Mouse (Mus musculus) midbrain, embryonic 15.5 days (tissue): Measurements from ENCODE around the gene Greb1. TPM values are rescaled to one million over a fixed set of nuclear protein-coding genes. Genes with fewer than 3 reads are reported as not detected.

Experiments
- ATAC-seq: fragments of 200-750 bp; cut with Nextera tagmentation; replicated peaks from 2 replicates; pipeline ENCODE4 v1.8.0; 2017; ENCODE audit warnings: moderate TSS enrichment
- H3K27ac ChIP-seq: fragments of 300-500 bp; sonication (generic); 2 replicates; pipeline ENCODE4 v1.5.1; 2015; ENCODE audit warnings: mild to moderate bottlenecking, inconsistent platforms
- H3K27me3 ChIP-seq: fragments of 300-500 bp; sonication (generic); replicated peaks from 2 replicates; pipeline ENCODE4 v1.6.1; 2015; ENCODE audit warnings: inconsistent platforms
- H3K36me3 ChIP-seq: fragments of 300-500 bp; sonication (generic); replicated peaks from 2 replicates; pipeline ENCODE4 v1.6.1; 2015; ENCODE audit warnings: inconsistent platforms
- H3K4me1 ChIP-seq: fragments of 300-500 bp; sonication (generic); 2 replicates; pipeline ENCODE4 v1.6.1; 2015; ENCODE audit warnings: inconsistent platforms
- H3K4me2 ChIP-seq: fragments of 300-500 bp; sonication (generic); 2 replicates; pipeline ENCODE4 v1.6.1; 2015; ENCODE audit warnings: inconsistent platforms, mild to moderate bottlenecking, moderate library complexity
- H3K4me3 ChIP-seq: fragments of 300-500 bp; sonication (generic); 2 replicates; pipeline ENCODE4 v1.5.1; 2015; ENCODE audit warnings: mild to moderate bottlenecking, inconsistent platforms
- H3K9ac ChIP-seq: fragments of 300-500 bp; sonication (generic); 2 replicates; pipeline ENCODE4 v1.6.1; 2015; ENCODE audit warnings: mild to moderate bottlenecking, inconsistent platforms
- H3K9me3 ChIP-seq: fragments of 300-500 bp; sonication (generic); 2 replicates; pipeline ENCODE4 v1.6.1; 2016; ENCODE audit warnings: inconsistent platforms
- WGBS: fragments of 180-500 bp; shearing (Covaris S2); methylation state at CpG from one replicate; pipeline ENCODE4 v1.1.7; 2015; ENCODE audit warnings: mixed read lengths; 5-methylcytosine and 5-hydroxymethylcytosine counted together
- polyA plus RNA-seq: library from polyadenylated mRNA; unstranded; fragments of >200 nt; fragmentation: Nextera tagmentation; extraction: Ambion mirVana; gene quantifications from 2 replicates; pipeline ENCODE4 v1.2.1, GENCODE M21; 2015

Greb1 gene
- polyA plus RNA-seq, 1 experiment from 2014 or later: 1.4 TPM

DNA sequence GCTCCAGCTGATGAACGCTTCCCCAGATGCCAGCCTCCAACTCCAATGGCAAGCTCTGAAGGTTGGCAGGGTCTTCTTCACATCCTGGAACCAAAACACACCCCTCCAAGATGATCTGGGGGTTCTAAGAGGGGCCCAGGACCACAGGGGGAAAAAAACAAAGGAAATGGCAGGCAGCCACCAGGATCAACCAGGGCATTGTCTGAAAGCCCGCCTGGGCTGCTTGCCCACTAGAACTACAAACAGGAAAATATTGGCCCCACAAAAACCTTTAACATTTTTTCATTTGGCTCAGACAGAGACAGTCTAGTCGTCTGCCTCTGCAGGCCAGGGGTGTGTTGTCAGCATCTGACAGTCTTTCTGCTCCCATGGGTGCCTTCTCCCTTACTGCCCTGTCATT, 25.3 kb downstream of the Greb1 start:
- no peak overlapping the region for H3K4me2 ChIP-seq
- no peak overlapping the region for H3K4me3 ChIP-seq
- H3K27me3 ChIP-seq: no peaks in the 10 kb centered on the region
- no peak overlapping the region for H3K27ac ChIP-seq
- ATAC-seq: no peak
- H3K9ac ChIP-seq: no peak overlapping the region
- H3K36me3 ChIP-seq: no peaks in the 10 kb centered on the region
- WGBS: 78% methylated on average over 3 of the region's 3 CpGs
- no peaks in the 10 kb centered on the region for H3K4me1 ChIP-seq
- H3K9me3 ChIP-seq: no peaks in the 10 kb centered on the region

GRCm38 (mm10) chr12:16774605-16775004, 26.1 kb downstream of the Greb1 start:
- no peak for ATAC-seq
- H3K4me1 ChIP-seq: no peaks in the 10 kb centered on the region
- WGBS: 94% methylated on average over 4 of the region's 4 CpGs

GRCm38 (mm10) chr12:16769601-16770165, 31.0 kb downstream of the Greb1 start:
- WGBS: 94% methylated on average over 6 of the region's 6 CpGs
- ATAC-seq: no peak

More at GRCm38 (mm10) chr12:16774605-16775004, 26.1 kb downstream of the Greb1 start:
- H3K9me3 ChIP-seq: no peaks in the 10 kb centered on the region
- H3K9ac ChIP-seq: no peak overlapping the region
- H3K4me3 ChIP-seq: no peak overlapping the region
- H3K4me2 ChIP-seq: no peak overlapping the region
- no peaks in the 10 kb centered on the region for H3K36me3 ChIP-seq
- no peak overlapping the region for H3K27ac ChIP-seq
- no peaks in the 10 kb centered on the region for H3K27me3 ChIP-seq

DNA sequence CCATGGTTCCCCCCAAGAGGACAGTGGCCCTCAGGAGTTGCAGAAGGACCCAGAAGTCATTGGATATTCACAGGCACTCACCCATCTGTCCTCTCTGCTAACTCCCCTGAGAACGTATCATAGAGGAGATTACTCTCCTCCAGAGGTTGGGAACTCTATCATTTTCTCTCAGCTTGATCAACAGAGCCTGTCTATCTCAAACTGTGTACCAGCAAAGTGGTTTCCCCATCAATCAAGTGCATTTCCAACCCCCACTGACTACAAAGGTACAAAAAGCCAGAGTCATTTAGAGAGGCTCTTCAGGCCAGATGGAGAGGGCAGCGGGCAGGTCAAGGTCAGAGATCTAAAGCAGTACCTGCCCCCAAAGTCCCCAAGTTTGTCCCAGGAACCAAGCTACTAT, 32.0 kb downstream of the Greb1 start:
- ATAC-seq: no peak
- no peak overlapping the region for H3K4me2 ChIP-seq
- no peak overlapping the region for H3K27ac ChIP-seq
- H3K9ac ChIP-seq: no peak overlapping the region
- no peaks in the 10 kb centered on the region for H3K27me3 ChIP-seq
- no peaks in the 10 kb centered on the region for H3K4me1 ChIP-seq
- no peaks in the 10 kb centered on the region for H3K9me3 ChIP-seq
- WGBS: 75% methylated on average over 2 of the region's 2 CpGs
- no peak overlapping the region for H3K4me3 ChIP-seq
- H3K36me3 ChIP-seq: no peaks in the 10 kb centered on the region

More at GRCm38 (mm10) chr12:16769601-16770165, 31.0 kb downstream of the Greb1 start:
- no peaks in the 10 kb centered on the region for H3K9me3 ChIP-seq
- no peaks in the 10 kb centered on the region for H3K36me3 ChIP-seq
- H3K4me3 ChIP-seq: no peak overlapping the region
- no peak overlapping the region for H3K27ac ChIP-seq
- no peak overlapping the region for H3K9ac ChIP-seq
- no peaks in the 10 kb centered on the region for H3K27me3 ChIP-seq
- no peaks in the 10 kb centered on the region for H3K4me1 ChIP-seq
- no peak overlapping the region for H3K4me2 ChIP-seq

- Histone ChIP-seq H3K9me3 (no peaks in the 10 kb centered on the region), H3K27ac (no peak overlapping the region), H3K27me3 (no peaks in the 10 kb centered on the region), H3K9ac (no peak overlapping the region), H3K4me2 (no peak overlapping the region), H3K4me3 (no peak overlapping the region), H3K4me1 (no peaks in the 10 kb centered on the region), H3K36me3 (no peaks in the 10 kb centered on the region)
- no peak for ATAC-seq
- 86% methylated on average over 3 of the region's 3 CpGs for WGBS
These were observed 32.4 kb downstream of the Greb1 start for GRCm38 (mm10) chr12:16768251-16768650.

DNA sequence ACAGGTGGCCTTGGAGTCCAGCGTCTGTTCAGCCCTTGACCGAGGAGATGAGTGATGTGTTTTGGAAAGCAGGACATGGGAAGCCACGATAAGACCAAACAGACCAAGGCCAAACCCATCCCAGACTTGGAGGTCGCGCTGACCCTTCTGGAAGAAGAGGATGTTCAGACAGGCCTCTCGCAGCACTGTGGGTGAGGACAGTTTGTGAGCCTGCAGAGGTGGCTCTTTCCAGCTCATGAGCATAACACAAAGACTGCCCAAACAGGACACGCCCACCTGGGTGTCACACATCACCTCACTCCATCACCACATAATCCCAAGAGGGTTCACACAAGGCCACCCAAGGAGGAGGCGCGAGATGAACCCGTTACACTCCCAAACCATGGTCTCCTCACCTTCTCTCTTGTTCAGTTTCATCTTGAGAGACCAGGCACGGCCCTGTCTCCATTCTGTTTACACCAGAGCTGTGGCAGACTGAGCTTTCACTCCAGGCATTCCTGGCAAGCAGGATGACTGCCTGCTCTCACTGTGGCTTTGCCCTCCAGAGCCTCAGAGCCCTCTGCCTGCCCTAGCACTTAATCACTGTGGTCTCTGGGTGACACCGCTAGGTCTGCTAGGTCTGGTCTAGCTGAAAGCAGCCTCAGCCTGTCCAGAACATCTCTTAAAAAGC, 35.8 kb downstream of the Greb1 start:
- Histone ChIP-seq H3K4me2 (no peak overlapping the region), H3K4me1 (no peaks in the 10 kb centered on the region), H3K9me3 (no peaks in the 10 kb centered on the region), H3K36me3 (no peaks in the 10 kb centered on the region), H3K27ac (no peak overlapping the region), H3K9ac (no peak overlapping the region), H3K4me3 (no peak overlapping the region), H3K27me3 (no peaks in the 10 kb centered on the region)
- WGBS: 78% methylated on average over 12 of the region's 12 CpGs
- no peak for ATAC-seq

- H3K27me3 ChIP-seq: no peaks in the 10 kb centered on the region
- H3K36me3 ChIP-seq: no peaks in the 10 kb centered on the region
- H3K4me2 ChIP-seq: no peak overlapping the region
- H3K4me3 ChIP-seq: no peak overlapping the region
- no peaks in the 10 kb centered on the region for H3K9me3 ChIP-seq
- no peak overlapping the region for H3K27ac ChIP-seq
- H3K4me1 ChIP-seq: no peaks in the 10 kb centered on the region
- ATAC-seq: no peak
- H3K9ac ChIP-seq: no peak overlapping the region
- WGBS: 83% methylated on average over 4 of the region's 4 CpGs
These were observed 36.9 kb downstream of the Greb1 start for GRCm38 (mm10) chr12:16763649-16764422.

GRCm38 (mm10) chr12:16761461-16761860, 39.2 kb downstream of the Greb1 start:
- Histone ChIP-seq H3K27me3 (no peaks in the 10 kb centered on the region), H3K36me3 (no peaks in the 10 kb centered on the region), H3K4me1 (no peaks in the 10 kb centered on the region), H3K9ac (no peak overlapping the region), H3K9me3 (no peaks in the 10 kb centered on the region), H3K4me3 (no peak overlapping the region), H3K27ac (no peak overlapping the region), H3K4me2 (no peak overlapping the region)
- 97% methylated on average over 3 of the region's 3 CpGs for WGBS
- ATAC-seq: no peak

DNA sequence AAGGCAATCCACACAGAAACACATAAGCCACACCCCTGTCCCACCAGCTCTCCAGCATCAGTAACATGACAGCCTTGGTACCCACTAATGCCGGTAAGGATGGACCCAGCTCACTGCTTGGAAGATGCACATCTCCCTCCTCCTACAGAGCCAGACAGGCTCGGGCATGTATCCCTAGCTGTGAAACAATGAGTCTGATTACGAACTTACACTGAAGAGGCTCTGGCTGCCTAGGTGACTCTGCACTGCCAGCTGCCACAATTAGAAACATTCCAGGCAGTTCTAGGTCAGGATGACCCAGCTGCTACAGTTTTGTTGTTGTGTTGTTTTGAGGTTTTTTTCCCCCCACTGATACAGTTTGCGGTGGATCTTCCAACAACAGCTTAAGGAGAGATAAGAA, 40.4 kb downstream of the Greb1 start:
- WGBS: 72% methylated on average over 4 of the region's 4 CpGs
- Histone ChIP-seq H3K27ac (no peak overlapping the region), H3K4me3 (no peak overlapping the region), H3K4me2 (no peak overlapping the region), H3K9me3 (no peaks in the 10 kb centered on the region), H3K4me1 (no peaks in the 10 kb centered on the region), H3K27me3 (no peaks in the 10 kb centered on the region), H3K36me3 (no peaks in the 10 kb centered on the region), H3K9ac (no peak overlapping the region)
- ATAC-seq: no peak

- 0% methylated on average over 2 of the region's 2 CpGs for WGBS
These were observed 46.4 kb downstream of the Greb1 start for GRCm38 (mm10) chr12:16754311-16754710.

DNA sequence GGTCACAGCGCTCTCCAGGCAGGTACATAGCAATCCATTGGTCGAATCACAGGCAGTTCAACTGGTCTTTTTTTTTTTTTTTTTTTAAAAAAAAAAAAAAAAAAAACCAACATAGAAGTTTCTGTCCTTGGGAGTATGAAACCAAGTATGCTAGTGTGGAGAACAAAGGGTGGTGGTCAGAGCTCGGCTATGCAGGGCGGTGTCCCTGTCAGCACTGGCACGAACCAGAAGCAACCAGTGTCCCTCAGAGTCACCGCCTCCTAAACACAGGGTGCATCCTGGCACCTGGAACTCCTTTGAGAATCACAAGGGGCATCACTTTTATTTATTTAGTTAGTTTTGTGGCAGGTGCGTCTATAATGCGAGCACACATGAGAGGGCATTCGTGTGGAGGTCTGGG, 47.1 kb downstream of the Greb1 start:
- H3K4me3 ChIP-seq: no peak overlapping the region
- no peaks in the 10 kb centered on the region for H3K9me3 ChIP-seq
- no peak overlapping the region for H3K9ac ChIP-seq
- no peaks in the 10 kb centered on the region for H3K36me3 ChIP-seq
- peaks cover 9% of the 10 kb centered on the region; the same call in 1 of the 2 replicates for H3K4me1 ChIP-seq
- ATAC-seq: 0 out of 2 replicates have a peak, but pooled peaks have one; percentile 30
- H3K27me3 ChIP-seq: no peaks in the 10 kb centered on the region
- no peak overlapping the region for H3K27ac ChIP-seq
- H3K4me2 ChIP-seq: no peak overlapping the region
- 75% methylated on average over 9 of the region's 9 CpGs for WGBS

More at GRCm38 (mm10) chr12:16754311-16754710, 46.4 kb downstream of the Greb1 start:
- ATAC-seq: no peak
- no peaks in the 10 kb centered on the region for H3K36me3 ChIP-seq
- H3K27me3 ChIP-seq: no peaks in the 10 kb centered on the region
- no peak overlapping the region for H3K9ac ChIP-seq
- H3K4me3 ChIP-seq: no peak overlapping the region
- H3K4me1 ChIP-seq: peaks cover 9% of the 10 kb centered on the region; the same call in 1 of the 2 replicates
- H3K9me3 ChIP-seq: no peaks in the 10 kb centered on the region
- H3K4me2 ChIP-seq: no peak overlapping the region
- no peak overlapping the region for H3K27ac ChIP-seq

GRCm38 (mm10) chr12:16753110-16753509, 47.6 kb downstream of the Greb1 start:
- no peak overlapping the region for H3K4me3 ChIP-seq
- peak; percentile 48 for ATAC-seq
- WGBS: 19% methylated on average over 8 of the region's 8 CpGs
- peaks cover 9% of the 10 kb centered on the region; the same call in 1 of the 2 replicates for H3K4me1 ChIP-seq
- H3K36me3 ChIP-seq: no peaks in the 10 kb centered on the region
- H3K9me3 ChIP-seq: no peaks in the 10 kb centered on the region
- no peak overlapping the region for H3K27ac ChIP-seq
- no peak overlapping the region for H3K9ac ChIP-seq
- no peaks in the 10 kb centered on the region for H3K27me3 ChIP-seq
- H3K4me2 ChIP-seq: no peak overlapping the region
